Mouse (Mus musculus) spleen, adult 2 months (tissue): ENCODE measurements at regions not wholly inside any gene's neighbourhood (a gene's known extent, or its start where the extent isn't known, plus 50 kb on each side); places are given as distances from the start of the nearest gene placed in this dataset.

Experiments
- CTCF ChIP-seq: fragments of 200-500 bp; IDR thresholded peaks from 2 replicates; pipeline ENCODE4 v1.5.1; 2011; ENCODE audit warnings: mild to moderate bottlenecking, inconsistent platforms; ENCODE audit not compliant: insufficient read depth, insufficient read length, insufficient replicate concordance; ENCODE audit errors: extremely low read depth
- POLR2A ChIP-seq: fragments of 200-500 bp; IDR thresholded peaks from 2 replicates; pipeline ENCODE4 v1.6.1; 2011; ENCODE audit warnings: low read depth, low read length, inconsistent platforms

GRCm38 (mm10) chr6:127213355-127213754 is 61.4 kb upstream of the Ccnd2 start:
- no peak for TF ChIP-seq POLR2A
- no peak for TF ChIP-seq CTCF
